Mouse (Mus musculus): ENCODE results near the gene Trmt2b.
"Not testable (repeated sequence)": the region's sequence is repeated elsewhere in the genome, so short reads cannot be mapped to it uniquely, and the experiment has no call there.

Trmt2b gene

DNA sequence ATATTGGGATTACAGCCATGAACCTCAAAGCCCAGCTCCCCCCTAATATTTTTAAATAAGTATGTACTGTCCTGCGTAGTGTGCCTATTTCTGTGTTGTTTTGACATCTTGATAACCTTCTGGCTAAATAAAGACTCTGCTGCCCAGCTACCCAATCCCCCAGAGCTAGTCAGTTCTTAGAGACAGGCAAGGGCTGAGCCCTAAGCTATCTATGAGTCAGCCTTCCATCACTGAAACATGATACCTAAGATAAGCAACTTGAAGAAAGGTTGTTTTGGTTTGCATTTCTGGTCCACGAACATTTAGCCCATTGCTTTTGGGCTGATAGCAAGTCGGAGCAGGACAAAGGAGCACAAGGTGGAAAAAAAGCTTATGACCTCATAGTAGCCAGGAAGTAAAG, 56.2 kb downstream of the Trmt2b start:
- in situ Hi-C loops (cut with MboI, MseI): no loop called here

DNA sequence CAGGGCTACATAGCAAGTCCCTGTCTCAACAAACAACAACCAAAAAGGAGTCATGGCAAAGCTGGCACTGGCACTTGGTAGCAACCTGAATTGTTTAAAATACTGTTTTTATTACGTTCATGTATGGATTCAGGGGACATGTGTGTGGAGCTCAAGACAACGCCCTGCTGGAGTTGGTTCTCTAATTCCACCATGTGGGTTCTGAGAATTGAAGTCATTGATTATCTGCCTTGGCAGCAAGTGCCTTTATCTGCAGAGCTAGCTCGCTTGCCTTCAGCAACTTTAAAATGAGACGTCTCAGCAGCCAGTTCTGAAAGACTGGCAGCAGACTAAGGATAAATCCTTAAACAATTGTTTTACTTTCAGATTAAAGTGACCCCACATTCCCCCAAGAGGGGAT, 58.6 kb downstream of the Trmt2b start:
- in situ Hi-C loops (cut with MboI, MseI): no loop called here

DNA sequence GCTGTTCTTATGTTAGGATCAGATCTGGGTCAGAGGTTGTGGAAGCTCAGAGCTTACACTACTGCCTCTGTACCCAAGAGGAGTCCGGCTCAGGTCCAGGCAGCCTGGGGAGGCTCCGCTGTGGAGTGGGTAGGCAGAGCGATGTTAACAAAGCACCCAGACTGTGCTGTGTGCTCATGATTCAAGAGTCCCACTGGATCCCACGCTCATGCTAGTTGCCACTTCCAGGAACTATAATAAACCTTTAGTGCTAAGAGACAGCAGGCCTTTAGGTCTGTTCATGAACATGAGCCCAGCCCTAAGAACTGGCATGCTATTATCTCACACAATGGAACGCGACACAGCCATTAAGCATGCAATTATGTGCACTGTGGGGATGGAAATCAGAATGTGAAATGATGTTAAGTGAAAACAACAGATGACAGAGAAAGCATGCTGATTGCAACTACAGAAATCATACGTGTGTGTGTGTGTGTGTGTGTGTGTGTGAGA, 65.6 kb downstream of the Trmt2b start:
- in situ Hi-C loops (cut with MboI, MseI): no loop called here

DNA sequence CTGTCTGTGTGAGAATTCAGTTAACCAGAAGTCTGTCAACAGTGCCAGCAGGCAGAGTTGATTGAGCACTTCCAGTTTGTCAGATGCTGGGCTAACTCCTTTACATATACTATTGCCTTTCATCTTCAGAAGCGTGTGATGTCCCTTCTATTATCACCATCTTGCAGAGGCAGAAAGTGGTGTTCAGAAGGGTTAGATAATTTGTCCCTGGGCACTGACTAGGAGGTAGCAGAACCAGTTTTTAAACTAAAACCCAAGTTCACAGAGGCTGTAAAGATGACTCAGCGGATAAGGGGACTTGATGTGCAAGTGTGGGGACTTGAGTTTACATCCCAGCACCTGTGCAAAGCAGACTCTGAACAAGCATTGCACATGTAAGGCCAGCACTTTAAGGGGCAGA, 68.3 kb downstream of the Trmt2b start:
- in situ Hi-C loops (cut with MboI, MseI): no loop called here

DNA sequence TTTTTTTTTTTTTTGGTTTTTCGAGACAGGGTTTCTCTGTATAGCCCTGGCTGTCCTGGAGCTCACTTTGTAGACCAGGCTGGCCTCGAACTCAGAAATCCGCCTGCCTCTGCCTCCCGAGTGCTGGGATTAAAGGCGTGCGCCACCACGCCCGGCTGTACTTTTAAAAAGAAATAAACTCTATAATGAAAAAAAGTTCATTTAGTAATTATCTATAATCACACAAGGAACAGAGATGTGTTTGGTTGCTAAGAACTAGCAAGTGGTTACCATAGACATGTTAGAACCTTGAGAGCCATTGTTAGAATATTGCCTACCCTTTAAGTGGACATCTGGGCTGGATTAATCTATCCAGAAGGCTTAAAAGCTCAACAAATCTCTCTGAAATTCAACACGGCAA, 89.6 kb downstream of the Trmt2b start, which contains the start of gene Arl13a:
TSS of gene Arl13a (plus strand) at position 301 of the 400 bp plus-strand sequence.
- in situ Hi-C loops (cut with MboI, MseI): not testable (repeated sequence)

DNA sequence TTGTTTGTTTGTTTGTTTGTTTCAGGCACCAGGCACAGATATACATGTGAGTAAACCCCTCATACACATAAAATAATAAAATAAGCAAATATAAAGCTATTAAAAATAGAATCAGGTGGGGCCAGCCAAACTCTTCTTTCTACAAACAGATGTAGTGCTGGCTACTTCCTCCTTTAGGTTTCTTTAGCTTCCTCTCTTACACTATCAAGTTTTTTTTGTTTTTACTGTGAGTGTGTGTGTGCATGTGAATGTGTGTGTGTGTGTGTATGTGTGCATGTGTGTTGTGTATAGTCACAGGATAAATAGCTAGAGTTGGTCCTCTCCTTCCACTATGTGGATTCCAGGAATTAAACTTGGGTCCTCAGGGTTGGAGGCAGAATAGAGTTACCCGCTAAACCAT, 102.1 kb downstream of the Trmt2b start:
- in situ Hi-C loops (cut with MboI, MseI): no loop called here
